In the genomic region with DNA sequence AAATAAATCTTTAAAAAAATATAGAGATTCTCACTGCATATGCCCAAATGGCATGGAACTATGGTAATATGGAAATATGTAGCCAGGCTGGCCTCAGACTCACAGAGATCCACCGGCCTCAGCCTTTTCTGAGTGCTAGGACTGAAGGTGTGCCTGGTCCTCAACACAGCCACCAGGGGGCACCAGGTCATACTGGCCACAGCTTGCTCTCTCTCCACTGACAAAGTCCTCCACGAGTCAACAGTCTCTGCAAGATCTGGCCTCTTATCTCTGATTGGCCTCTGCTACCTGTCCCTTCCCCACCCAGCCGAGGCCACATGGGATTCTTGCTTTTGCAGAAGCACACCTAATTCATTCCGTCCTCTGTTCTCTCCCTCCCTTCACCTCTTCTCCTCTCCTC, we compare ENCODE assay signal across 9 mouse cellular contexts. TPM values are rescaled to one million over a fixed set of nuclear protein-coding genes. Genes with fewer than 3 reads are reported as not detected.
DNase-seq lines count a peak whose midpoint lies in the region; ATAC-seq and TF ChIP-seq lines count a peak whose summit lies in the region.
"Had no signal": no experiment of that assay in that cellular context is flagged by ENCODE, and none has a peak within 500 bp of the region (broad histone marks: within the 10 kb centered on the region; RNA-seq: fewer than 3 reads in every experiment).

No protein-coding gene starts in this region.

- TF ChIP-seq POLR2A in spleen, adult 2 months (IDR thresholded peaks at IDR 0.05; ENCODE audit: low read depth, low read length) = no peak

- ATAC-seq in hindbrain, embryonic 11.5 days (ENCODE audit: low FRiP score) = peak; percentile 57; the same call in 1 of the 2 replicates
- no peak for ATAC-seq in hindbrain, embryonic 13.5 days (ENCODE audit: low FRiP score)
- ATAC-seq in embryonic facial prominence, embryonic 14.5 days (ENCODE audit: low read depth) = 0 out of 2 replicates have a peak, but pooled peaks have one; percentile 51
- peak; percentile 78 for ATAC-seq in intestine, embryonic 15.5 days
- ATAC-seq in lung, embryonic 16.5 days (ENCODE audit: low read depth) = peak; percentile 60

- no peak overlapping the region for H3K4me3 ChIP-seq in hindbrain, embryonic 11.5 days (ENCODE audit: low read depth, low read length)
- no peak overlapping the region for H3K4me3 ChIP-seq in hindbrain, embryonic 13.5 days
- H3K4me3 ChIP-seq in embryonic facial prominence, embryonic 14.5 days (ENCODE audit: low read depth, low read length) = no peak overlapping the region
- H3K4me3 ChIP-seq in intestine, embryonic 15.5 days (replicated peaks) = no peak overlapping the region
- H3K4me3 ChIP-seq in lung, embryonic 16.5 days (ENCODE audit: low read length) = no peak overlapping the region
- no peak overlapping the region for H3K4me3 ChIP-seq in spleen, adult 2 months (ENCODE audit: extremely low read depth, insufficient read depth, insufficient read length)
- H3K4me3 ChIP-seq: embryonic facial prominence, embryonic 13.5 days had no signal

- DNase-seq in hindbrain, embryonic 11.5 days (ENCODE audit: low spot score) = peak; percentile 58
- DNase-seq in NIH3T3 (ENCODE audit: low read depth) = peak; percentile 76
- no peak for DNase-seq in embryonic facial prominence, embryonic 14.5 days (ENCODE audit: low spot score)
- DNase-seq in spleen, adult 2 months (ENCODE audit: low read depth in 1 of 2, low spot score in 2 of 2) = peak; percentile 38 to 63
- DNase-seq in frontal cortex, postnatal 36 days (ENCODE audit: low spot score in 2 of 2) = no peak

- no peaks in the 10 kb centered on the region for H3K27me3 ChIP-seq in hindbrain, embryonic 11.5 days (ENCODE audit: control insufficient read depth, insufficient read depth, low read length)
- H3K27me3 ChIP-seq in hindbrain, embryonic 13.5 days = 0 out of 2 replicates have a peak, but pooled peaks cover under 1% of the 10 kb centered on the region
- no peaks in the 10 kb centered on the region for H3K27me3 ChIP-seq in embryonic facial prominence, embryonic 14.5 days (replicated peaks; ENCODE audit: control insufficient read depth, insufficient read depth, low read length)
- no peaks in the 10 kb centered on the region for H3K27me3 ChIP-seq in intestine, embryonic 15.5 days (replicated peaks)
- H3K27me3 ChIP-seq in lung, embryonic 16.5 days (ENCODE audit: control insufficient read depth, insufficient read depth, low read depth, low read length) = no peaks in the 10 kb centered on the region
- H3K27me3 ChIP-seq in spleen, adult 2 months (ENCODE audit: control insufficient read depth, insufficient read depth, low read length) = no peaks in the 10 kb centered on the region
- H3K27me3 ChIP-seq: embryonic facial prominence, embryonic 13.5 days had no signal

- H3K27ac ChIP-seq in hindbrain, embryonic 11.5 days (ENCODE audit: low read depth, low read length) = no peak overlapping the region
- no peak overlapping the region for H3K27ac ChIP-seq in hindbrain, embryonic 13.5 days
- H3K27ac ChIP-seq in embryonic facial prominence, embryonic 14.5 days (replicated peaks; ENCODE audit: low read depth, low read length) = no peak overlapping the region
- no peak overlapping the region for H3K27ac ChIP-seq in intestine, embryonic 15.5 days
- no peak overlapping the region for H3K27ac ChIP-seq in lung, embryonic 16.5 days (ENCODE audit: low read length)
- H3K27ac ChIP-seq in spleen, adult 2 months (ENCODE audit: insufficient read depth, low read length) = no peak overlapping the region
- H3K27ac ChIP-seq: embryonic facial prominence, embryonic 13.5 days had no signal

- 34% methylated on average over 4 of the region's 4 CpGs for WGBS in hindbrain, embryonic 11.5 days
- 51% methylated on average over 4 of the region's 4 CpGs for WGBS in hindbrain, embryonic 13.5 days
- 30% methylated on average over 4 of the region's 4 CpGs for WGBS in embryonic facial prominence, embryonic 14.5 days
- 27% methylated on average over 4 of the region's 4 CpGs for WGBS in intestine, embryonic 15.5 days
- 28% methylated on average over 4 of the region's 4 CpGs for WGBS in lung, embryonic 16.5 days
- 34% methylated on average over 4 of the region's 4 CpGs for WGBS in spleen, adult 2 months

- peak; percentile 77; the same call in 1 of the 2 replicates for TF ChIP-seq CTCF in spleen, adult 2 months (IDR thresholded peaks at IDR 0.05; ENCODE audit: extremely low read depth, insufficient read depth, insufficient read length, insufficient replicate concordance)

- no peak overlapping the region for H3K4me2 ChIP-seq in hindbrain, embryonic 11.5 days (replicated peaks; ENCODE audit: low read depth, low read length)
- no peak overlapping the region for H3K4me2 ChIP-seq in hindbrain, embryonic 13.5 days
- H3K4me2 ChIP-seq in embryonic facial prominence, embryonic 14.5 days (ENCODE audit: low read depth, low read length) = no peak overlapping the region
- H3K4me2 ChIP-seq in intestine, embryonic 15.5 days (replicated peaks) = no peak overlapping the region
- no peak overlapping the region for H3K4me2 ChIP-seq in lung, embryonic 16.5 days (ENCODE audit: low read depth, low read length)
- H3K4me2 ChIP-seq: embryonic facial prominence, embryonic 13.5 days had no signal

- H3K9ac ChIP-seq in hindbrain, embryonic 11.5 days (ENCODE audit: low read depth, low read length) = no peak overlapping the region
- H3K9ac ChIP-seq in hindbrain, embryonic 13.5 days = no peak overlapping the region
- H3K9ac ChIP-seq in embryonic facial prominence, embryonic 14.5 days (ENCODE audit: low read depth, low read length) = no peak overlapping the region
- no peak overlapping the region for H3K9ac ChIP-seq in intestine, embryonic 15.5 days
- no peak overlapping the region for H3K9ac ChIP-seq in lung, embryonic 16.5 days (ENCODE audit: low read length)
- H3K9ac ChIP-seq: embryonic facial prominence, embryonic 13.5 days had no signal

- H3K36me3 ChIP-seq in hindbrain, embryonic 11.5 days (ENCODE audit: control insufficient read depth, insufficient read depth, low read length) = no peaks in the 10 kb centered on the region
- peaks cover 4% of the 10 kb centered on the region for H3K36me3 ChIP-seq in hindbrain, embryonic 13.5 days
- H3K36me3 ChIP-seq in embryonic facial prominence, embryonic 14.5 days (ENCODE audit: control insufficient read depth, insufficient read depth, low read length) = no peaks in the 10 kb centered on the region
- no peaks in the 10 kb centered on the region for H3K36me3 ChIP-seq in intestine, embryonic 15.5 days
- H3K36me3 ChIP-seq in lung, embryonic 16.5 days (ENCODE audit: control insufficient read depth, insufficient read depth, low read length) = no peaks in the 10 kb centered on the region
- no peaks in the 10 kb centered on the region for H3K36me3 ChIP-seq in spleen, adult 2 months (ENCODE audit: control insufficient read depth, insufficient read depth, low read length)

- H3K4me1 ChIP-seq in hindbrain, embryonic 11.5 days (replicated peaks; ENCODE audit: control insufficient read depth, insufficient read depth, low read length) = no peaks in the 10 kb centered on the region
- no peaks in the 10 kb centered on the region for H3K4me1 ChIP-seq in hindbrain, embryonic 13.5 days (replicated peaks)
- H3K4me1 ChIP-seq in embryonic facial prominence, embryonic 14.5 days (ENCODE audit: control insufficient read depth, insufficient read depth, low read length) = no peaks in the 10 kb centered on the region
- no peaks in the 10 kb centered on the region for H3K4me1 ChIP-seq in intestine, embryonic 15.5 days (replicated peaks)
- no peaks in the 10 kb centered on the region; the same call in 1 of the 2 replicates for H3K4me1 ChIP-seq in lung, embryonic 16.5 days (replicated peaks; ENCODE audit: control insufficient read depth, insufficient read depth, low read length)
- no peaks in the 10 kb centered on the region for H3K4me1 ChIP-seq in spleen, adult 2 months (ENCODE audit: control insufficient read depth, insufficient read depth, insufficient read length)

- H3K9me3 ChIP-seq in hindbrain, embryonic 11.5 days (ENCODE audit: control insufficient read depth, low read length) = no peaks in the 10 kb centered on the region
- no peaks in the 10 kb centered on the region for H3K9me3 ChIP-seq in hindbrain, embryonic 13.5 days
- no peaks in the 10 kb centered on the region for H3K9me3 ChIP-seq in embryonic facial prominence, embryonic 14.5 days (ENCODE audit: control insufficient read depth, low read length)
- no peaks in the 10 kb centered on the region for H3K9me3 ChIP-seq in intestine, embryonic 15.5 days
- no peaks in the 10 kb centered on the region for H3K9me3 ChIP-seq in lung, embryonic 16.5 days (ENCODE audit: control insufficient read depth, low read length)
- H3K9me3 ChIP-seq: embryonic facial prominence, embryonic 13.5 days had no signal

RNA-seq across cellular contexts. Expression of a gene that starts 7.7 kb away (rescaled TPM):
- 988 and 1,001 TPM in 2 replicates for polyA plus RNA-seq in hindbrain, embryonic 11.5 days (2014; fragmentation: Nextera tagmentation; extraction: Ambion mirVana)
- polyA plus RNA-seq in hindbrain, embryonic 13.5 days (2015; fragmentation: Nextera tagmentation; extraction: Ambion mirVana) = 1,371 and 1,383 TPM in 2 replicates
- polyA plus RNA-seq in embryonic facial prominence, embryonic 14.5 days (2014; fragmentation: Nextera tagmentation; extraction: Ambion mirVana) = 1,004 and 1,082 TPM in 2 replicates
- 645 and 657 TPM in 2 replicates for polyA plus RNA-seq in intestine, embryonic 15.5 days (2015; fragmentation: Nextera tagmentation; extraction: Ambion mirVana)
- polyA plus RNA-seq in lung, embryonic 16.5 days (2015; fragmentation: Nextera tagmentation; extraction: Ambion mirVana) = 755 and 791 TPM in 2 replicates
- 210 and 358 TPM in 2 replicates for polyA plus RNA-seq in spleen, adult 2 months (2012; rRNA removed)

RNA-seq across cellular contexts. Expression of a gene that starts 16.0 kb away (rescaled TPM):
- 176 and 180 TPM in 2 replicates for polyA plus RNA-seq in hindbrain, embryonic 11.5 days (2014; fragmentation: Nextera tagmentation; extraction: Ambion mirVana)
- polyA plus RNA-seq in hindbrain, embryonic 13.5 days (2015; fragmentation: Nextera tagmentation; extraction: Ambion mirVana) = 133 and 135 TPM in 2 replicates
- polyA plus RNA-seq in embryonic facial prominence, embryonic 14.5 days (2014; fragmentation: Nextera tagmentation; extraction: Ambion mirVana) = 164 and 180 TPM in 2 replicates
- polyA plus RNA-seq in intestine, embryonic 15.5 days (2015; fragmentation: Nextera tagmentation; extraction: Ambion mirVana) = 161 and 174 TPM in 2 replicates
- polyA plus RNA-seq in lung, embryonic 16.5 days (2015; fragmentation: Nextera tagmentation; extraction: Ambion mirVana) = 185 and 189 TPM in 2 replicates
- 147 and 203 TPM in 2 replicates for polyA plus RNA-seq in spleen, adult 2 months (2012; rRNA removed)

RNA-seq across cellular contexts. Expression of a gene that starts 37.5 kb away (rescaled TPM):
- polyA plus RNA-seq in hindbrain, embryonic 11.5 days (2014; fragmentation: Nextera tagmentation; extraction: Ambion mirVana) = 6.4 and 10.9 TPM in 2 replicates
- polyA plus RNA-seq in hindbrain, embryonic 13.5 days (2015; fragmentation: Nextera tagmentation; extraction: Ambion mirVana) = 5.2 and 6.4 TPM in 2 replicates
- polyA plus RNA-seq in embryonic facial prominence, embryonic 14.5 days (2014; fragmentation: Nextera tagmentation; extraction: Ambion mirVana) = 58.0 and 67.1 TPM in 2 replicates
- polyA plus RNA-seq in intestine, embryonic 15.5 days (2015; fragmentation: Nextera tagmentation; extraction: Ambion mirVana) = 42.3 and 50.9 TPM in 2 replicates
- 95.0 and 109 TPM in 2 replicates for polyA plus RNA-seq in lung, embryonic 16.5 days (2015; fragmentation: Nextera tagmentation; extraction: Ambion mirVana)
- polyA plus RNA-seq in spleen, adult 2 months (2012; rRNA removed) = 17.2 and 19.5 TPM in 2 replicates

RNA-seq across cellular contexts. Expression of a gene that starts 47.5 kb away (rescaled TPM):
- polyA plus RNA-seq in hindbrain, embryonic 11.5 days (2014; fragmentation: Nextera tagmentation; extraction: Ambion mirVana) = not detected in 2 replicates
- polyA plus RNA-seq in hindbrain, embryonic 13.5 days (2015; fragmentation: Nextera tagmentation; extraction: Ambion mirVana) = not detected in 2 replicates
- not detected in 2 replicates for polyA plus RNA-seq in embryonic facial prominence, embryonic 14.5 days (2014; fragmentation: Nextera tagmentation; extraction: Ambion mirVana)
- polyA plus RNA-seq in intestine, embryonic 15.5 days (2015; fragmentation: Nextera tagmentation; extraction: Ambion mirVana) = not detected in 2 replicates
- not detected in 2 replicates for polyA plus RNA-seq in lung, embryonic 16.5 days (2015; fragmentation: Nextera tagmentation; extraction: Ambion mirVana)
- not detected in 2 replicates for polyA plus RNA-seq in spleen, adult 2 months (2012; rRNA removed)
- polyA plus RNA-seq: embryonic facial prominence, embryonic 13.5 days had no signal

RNA-seq across cellular contexts. Expression of a gene that starts 50.1 kb away (rescaled TPM):
- not detected in 2 replicates for polyA plus RNA-seq in hindbrain, embryonic 11.5 days (2014; fragmentation: Nextera tagmentation; extraction: Ambion mirVana)
- not detected in 2 replicates for polyA plus RNA-seq in hindbrain, embryonic 13.5 days (2015; fragmentation: Nextera tagmentation; extraction: Ambion mirVana)
- polyA plus RNA-seq in embryonic facial prominence, embryonic 14.5 days (2014; fragmentation: Nextera tagmentation; extraction: Ambion mirVana) = not detected in 2 replicates
- polyA plus RNA-seq in intestine, embryonic 15.5 days (2015; fragmentation: Nextera tagmentation; extraction: Ambion mirVana) = not detected in 2 replicates
- polyA plus RNA-seq in lung, embryonic 16.5 days (2015; fragmentation: Nextera tagmentation; extraction: Ambion mirVana) = not detected in 2 replicates
- polyA plus RNA-seq in spleen, adult 2 months (2012; rRNA removed) = not detected in 2 replicates
- polyA plus RNA-seq: embryonic facial prominence, embryonic 13.5 days had no signal

Comparison
In these comparisons a context has a peak if more than half of its experiments do, and no peak if none do; other contexts are left out.
1. DNase-seq: peak in hindbrain, embryonic 11.5 days (single experiment), NIH3T3 (single experiment) and spleen, adult 2 months (2 of 2); none in embryonic facial prominence, embryonic 14.5 days (single experiment) and frontal cortex, postnatal 36 days (0 of 2).